Mouse (Mus musculus) heart, adult 18-20 months (tissue): ENCODE data around the gene Pacrg. TPM values are rescaled to one million over a fixed set of nuclear protein-coding genes. Genes with fewer than 3 reads are reported as not detected.

Experiments used
- DNase-seq, 2 experiments: peaks; one replicate each; pipeline ENCODE4 v3.0.0; 2021 to 2022; ENCODE audit warnings: mixed read lengths in 1 of 2
- total RNA-seq, 2 experiments: library from RNA; stranded (reverse); gene quantifications; 2 replicates each; pipeline ENCODE4 v1.2.3; 2021

The Pacrg gene
- total RNA-seq, 2 experiments from 2014 or later = 1.1 to 2.1 TPM

GRCm38 (mm10) chr17:10493124-10493523 lies 347.0 kb downstream of the Pacrg start:
- peak; percentile 77 to 90 for DNase-seq

- DNase-seq = no peak
Observed at GRCm38 (mm10) chr17:10490374-10491169, 349.5 kb downstream of the Pacrg start.

DNA sequence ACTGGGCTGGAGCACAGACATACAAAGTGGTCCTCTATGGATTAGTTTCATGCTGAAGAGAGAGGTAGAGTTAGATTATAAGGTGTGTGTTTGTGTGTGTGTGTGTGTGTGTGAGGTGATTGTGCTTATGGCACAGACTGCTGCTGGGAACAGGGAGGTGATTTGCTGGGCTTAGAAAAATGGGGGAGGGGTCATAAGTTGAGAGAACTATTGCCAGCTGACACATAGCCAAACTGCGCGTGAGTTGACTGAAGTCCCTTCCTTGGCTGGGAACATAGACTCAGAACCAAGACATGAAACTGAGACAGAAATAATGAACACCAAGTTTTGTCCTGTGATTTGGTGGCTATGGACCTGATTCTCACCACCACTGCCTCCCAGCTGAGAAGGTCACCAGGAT lies 351.2 kb downstream of the Pacrg start:
- no peak for DNase-seq

DNA sequence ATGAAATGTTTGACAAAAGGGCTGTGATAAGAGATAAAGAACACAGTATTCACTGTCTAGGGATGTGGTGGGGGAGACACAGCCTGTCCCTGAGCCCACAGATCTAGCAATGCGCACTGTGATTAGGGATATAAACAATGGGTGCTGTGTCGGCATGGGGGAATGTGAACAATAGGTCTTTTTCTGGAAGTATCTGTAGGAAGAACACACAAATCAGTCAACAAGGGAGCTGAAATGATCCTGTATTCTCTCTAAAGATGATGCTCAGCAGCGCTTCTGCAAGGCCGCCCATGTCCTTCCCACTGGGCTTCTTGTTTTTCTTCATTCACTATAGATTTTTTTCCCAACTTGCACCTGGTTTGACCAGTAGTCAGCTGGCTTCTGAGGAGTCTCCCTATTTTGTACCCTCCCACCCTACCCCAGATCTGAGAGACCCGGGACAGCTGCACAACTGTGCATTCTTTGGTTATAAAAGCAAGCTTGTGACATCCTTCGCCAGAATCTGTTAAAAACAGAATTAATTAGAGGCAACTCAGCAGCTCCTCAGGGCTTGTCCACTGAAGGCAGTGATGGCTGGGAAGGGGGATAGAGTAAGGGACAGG lies 356.1 kb downstream of the Pacrg start:
- DNase-seq = no peak

DNA sequence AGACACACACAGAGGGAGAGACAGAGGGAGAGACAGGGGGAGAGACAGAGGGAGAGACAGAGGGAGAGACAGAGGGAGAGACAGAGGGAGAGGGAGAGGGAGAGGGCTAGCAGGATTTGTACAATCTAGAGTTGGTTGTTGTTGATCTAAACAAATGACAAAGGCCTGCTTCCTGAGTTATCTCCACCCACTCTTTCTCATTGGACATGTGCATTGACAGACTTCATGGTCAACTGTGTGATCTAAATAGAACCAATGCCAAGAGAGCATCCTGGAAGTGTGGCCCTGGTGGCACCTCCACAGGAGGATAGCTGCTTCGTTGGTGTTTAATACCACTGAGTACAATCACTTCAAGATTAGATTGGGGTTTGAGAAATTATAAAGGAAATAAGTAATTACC lies 359.0 kb downstream of the Pacrg start:
- no peak for DNase-seq

DNA sequence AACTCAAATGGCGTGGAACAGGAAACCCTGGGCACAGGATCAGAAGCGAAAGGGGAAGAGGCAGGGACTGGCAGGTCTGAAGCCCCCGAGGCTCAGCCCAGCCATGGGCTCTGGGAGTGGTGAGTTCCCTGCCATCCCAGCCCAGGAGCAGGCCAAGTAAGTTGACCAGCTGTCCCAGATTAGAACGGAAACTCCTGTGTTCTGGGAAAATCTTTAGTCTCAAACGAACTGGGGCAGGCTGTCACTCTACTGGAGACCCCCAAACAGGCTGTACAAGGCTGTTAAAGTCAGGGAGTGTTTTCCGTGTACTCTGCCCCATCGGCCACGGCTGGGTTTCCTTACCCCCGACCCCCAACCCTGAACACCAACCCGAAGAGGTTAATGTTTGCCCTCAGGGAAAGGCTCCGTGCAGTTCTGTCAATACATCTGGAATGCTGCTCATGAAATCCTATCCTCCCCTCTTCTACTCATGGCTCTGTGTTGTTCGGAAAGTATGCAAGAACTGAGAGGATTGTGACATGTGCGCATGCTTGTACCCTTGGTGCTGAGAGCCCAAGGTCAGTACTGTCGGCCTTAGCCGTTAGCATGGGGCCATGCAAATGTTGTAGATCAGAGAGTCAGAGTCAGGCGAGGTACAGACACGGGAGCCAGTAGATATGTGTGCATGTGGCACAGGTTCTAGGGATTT lies 360.9 kb downstream of the Pacrg start:
- DNase-seq = peak in 1 of 2 experiments; percentile 46

GRCm38 (mm10) chr17:10478377-10478776 lies 361.7 kb downstream of the Pacrg start:
- DNase-seq = peak; percentile 42 to 43

DNA sequence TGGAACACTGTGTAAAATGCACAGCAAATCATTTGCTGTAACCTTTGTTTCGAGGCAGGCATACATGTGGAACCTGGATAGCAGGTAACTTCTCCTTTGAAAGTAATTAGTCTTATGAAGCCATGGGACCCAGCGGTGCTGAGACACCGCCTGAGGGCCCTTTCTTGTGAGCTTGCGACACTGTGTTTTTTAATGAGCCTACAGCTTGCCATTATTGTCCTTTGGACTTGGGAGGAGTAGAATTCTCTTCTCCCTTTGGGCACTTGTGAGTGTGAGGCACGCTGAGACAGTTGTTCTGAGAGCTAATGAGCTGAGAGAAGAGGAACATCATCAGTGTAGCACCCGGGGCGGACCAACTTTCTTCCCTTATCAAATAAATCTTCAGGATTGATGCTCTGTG lies 363.3 kb downstream of the Pacrg start:
- no peak for DNase-seq

DNA sequence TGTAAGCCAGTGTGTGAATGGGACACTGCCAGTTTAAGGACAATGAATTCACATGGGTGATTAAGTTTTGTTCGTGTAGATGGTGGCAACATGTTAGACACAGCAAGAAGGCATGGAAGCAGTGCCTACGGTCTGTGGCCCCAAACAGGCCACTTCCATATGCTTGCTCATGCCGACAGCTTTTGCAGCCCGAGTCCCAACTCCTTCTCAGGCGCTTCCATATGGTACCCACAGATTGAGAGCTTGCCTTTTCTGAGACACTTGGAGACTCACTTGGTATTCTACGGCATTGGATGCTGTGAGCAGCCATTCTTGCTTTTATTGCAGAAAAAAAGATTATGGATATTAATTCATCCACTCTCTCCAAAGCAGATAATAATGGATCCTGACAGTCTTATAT lies 365.1 kb downstream of the Pacrg start:
- DNase-seq = peak in 1 of 2 experiments; percentile 22

- peak; percentile 61 to 87 for DNase-seq
Observed at GRCm38 (mm10) chr17:10473826-10474384, 366.2 kb downstream of the Pacrg start.

GRCm38 (mm10) chr17:10473175-10473574 lies 366.9 kb downstream of the Pacrg start:
- DNase-seq = peak; percentile 50 to 66

GRCm38 (mm10) chr17:10469874-10470568 lies 370.1 kb downstream of the Pacrg start:
- DNase-seq = no peak

DNA sequence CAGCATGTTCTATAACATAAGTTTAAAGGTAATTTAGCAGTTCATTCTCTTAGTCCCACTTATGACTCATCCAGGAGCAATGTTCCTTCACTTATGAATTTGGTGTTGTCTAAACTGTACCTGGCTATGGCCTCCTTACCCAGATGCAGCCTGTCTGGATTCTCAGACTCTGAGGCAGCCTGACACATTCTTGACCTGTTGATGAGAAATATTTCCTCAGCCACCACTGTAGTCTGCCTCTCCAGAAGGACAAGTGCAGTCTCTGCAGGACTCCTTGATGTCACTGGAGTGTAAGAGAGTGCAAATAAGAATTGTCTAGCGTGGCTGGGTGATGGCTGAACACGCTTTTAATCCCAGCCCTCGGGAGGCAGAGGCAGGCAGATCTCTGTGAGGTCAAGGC lies 373.0 kb downstream of the Pacrg start:
- DNase-seq = no peak

GRCm38 (mm10) chr17:10465467-10465866 lies 374.6 kb downstream of the Pacrg start:
- no peak for DNase-seq

- no peak for DNase-seq
Observed at GRCm38 (mm10) chr17:10464700-10465099, 375.4 kb downstream of the Pacrg start.

DNA sequence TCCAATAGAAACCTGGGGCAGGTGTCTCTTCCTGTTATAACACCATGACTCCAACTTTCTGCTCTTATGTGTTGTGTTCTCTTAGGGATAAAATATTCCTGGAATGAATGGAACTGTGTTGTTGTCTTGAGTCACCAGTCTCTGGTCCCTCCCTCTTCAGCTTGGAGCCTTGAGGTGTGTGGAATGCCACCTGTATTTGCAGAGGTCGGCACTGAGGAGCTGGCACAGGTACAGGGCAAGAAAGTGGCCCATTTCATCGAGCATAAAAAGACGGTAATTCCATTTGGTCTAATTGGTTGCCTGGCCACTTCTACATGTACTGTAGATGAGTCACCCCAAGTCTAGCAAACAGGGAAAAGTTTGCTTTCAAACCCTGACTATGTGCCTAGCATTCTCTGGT lies 376.5 kb downstream of the Pacrg start:
- no peak for DNase-seq

- DNase-seq = no peak
Observed at GRCm38 (mm10) chr17:10460916-10461315, 379.2 kb downstream of the Pacrg start.

- no peak for DNase-seq
Observed at GRCm38 (mm10) chr17:10458743-10459142, 381.4 kb downstream of the Pacrg start.

DNA sequence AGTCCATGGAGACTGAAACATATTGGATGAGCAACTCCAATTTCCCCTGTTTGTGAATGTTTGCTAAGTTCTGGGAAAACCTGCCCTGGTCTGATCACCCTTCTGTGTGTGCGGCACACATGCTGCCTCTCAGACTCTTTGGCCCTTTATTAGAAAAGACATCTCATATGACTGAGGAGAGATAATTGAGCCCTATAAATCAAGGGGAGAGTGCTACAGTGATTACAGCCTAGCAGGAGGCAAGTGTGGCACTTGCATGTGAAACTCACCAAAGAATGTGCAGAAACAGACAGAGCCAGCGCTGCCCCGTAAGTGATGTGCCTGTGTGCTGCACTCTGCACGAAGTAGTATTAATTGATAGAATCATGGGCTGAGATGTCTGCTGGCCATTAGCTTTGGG lies 383.7 kb downstream of the Pacrg start:
- no peak for DNase-seq

GRCm38 (mm10) chr17:10455961-10456360 lies 384.1 kb downstream of the Pacrg start:
- no peak for DNase-seq

GRCm38 (mm10) chr17:10454406-10454805 lies 385.7 kb downstream of the Pacrg start:
- DNase-seq = no peak

- peak in 1 of 2 experiments; percentile 52 for DNase-seq
Observed at GRCm38 (mm10) chr17:10452801-10453200, 387.3 kb downstream of the Pacrg start.
